Mouse (Mus musculus): ENCODE data around the gene Tmem176a. TPM values are rescaled to one million over a fixed set of nuclear protein-coding genes. Genes with fewer than 3 reads are reported as not detected.

Tmem176a gene
- total and polyA plus RNA-seq, 3 experiments = not detected

- no peak for ATAC-seq (ENCODE audit: extremely low read depth, insufficient number of reproducible peaks, low FRiP score, poor library complexity, severe bottlenecking)
- DNase-seq (ENCODE audit: low spot score) = no peak
- Histone ChIP-seq H3K36me3 (replicated peaks) (no peaks in the 10 kb centered on the region), H3K9me3 (replicated peaks) (no peaks in the 10 kb centered on the region), H3K27me3 (ENCODE audit: insufficient read depth, low read length) (peaks cover 7% of the 10 kb centered on the region; the same call in 1 of the 2 replicates), H3K4me3 (ENCODE audit: low read depth, low read length) (no peak overlapping the region), H3K4me1 (ENCODE audit: insufficient read depth, low read depth, low read length) (no peaks in the 10 kb centered on the region)
- TF ChIP-seq TAL1 (conservative IDR thresholded peaks at IDR 0.05; ENCODE audit: low read depth, low read length) (no peak), GATA1 (IDR thresholded peaks at IDR 0.05; ENCODE audit: borderline replicate concordance, low read length) (no peak), CTCF (IDR thresholded peaks at IDR 0.05; ENCODE audit: low read depth, low read length) (no peak), GATA2 (IDR thresholded peaks at IDR 0.05; ENCODE audit: borderline replicate concordance, low read depth, low read length) (no peak), POLR2AphosphoS5 (IDR thresholded peaks at IDR 0.05; ENCODE audit: insufficient replicate concordance, low read depth, low read length) (no peak)
Observed at GRCm38 (mm10) chr6:48845086-48845485, 4.4 kb downstream of the Tmem176a start.

GRCm38 (mm10) chr6:48851820-48852491, 11.2 kb downstream of the Tmem176a start:
- no peak for DNase-seq (ENCODE audit: low spot score)
- no peak for ATAC-seq (ENCODE audit: extremely low read depth, insufficient number of reproducible peaks, low FRiP score, poor library complexity, severe bottlenecking)

GRCm38 (mm10) chr6:48854155-48854554, 13.4 kb downstream of the Tmem176a start:
- H3K9me3 ChIP-seq (replicated peaks) = no peaks in the 10 kb centered on the region
- H3K27me3 ChIP-seq (ENCODE audit: insufficient read depth, low read length) = no peaks in the 10 kb centered on the region
- ATAC-seq (ENCODE audit: extremely low read depth, insufficient number of reproducible peaks, low FRiP score, poor library complexity, severe bottlenecking) (no peak), DNase-seq (ENCODE audit: low spot score) (no peak)
- H3K4me3 ChIP-seq (ENCODE audit: low read depth, low read length) = no peak overlapping the region
- no peaks in the 10 kb centered on the region for H3K36me3 ChIP-seq (replicated peaks)
- TF ChIP-seq GATA2 (IDR thresholded peaks at IDR 0.05; ENCODE audit: borderline replicate concordance, low read depth, low read length) (no peak), TAL1 (conservative IDR thresholded peaks at IDR 0.05; ENCODE audit: low read depth, low read length) (no peak), GATA1 (IDR thresholded peaks at IDR 0.05; ENCODE audit: borderline replicate concordance, low read length) (no peak), CTCF (IDR thresholded peaks at IDR 0.05; ENCODE audit: low read depth, low read length) (no peak), POLR2AphosphoS5 (IDR thresholded peaks at IDR 0.05; ENCODE audit: insufficient replicate concordance, low read depth, low read length) (no peak)
- H3K4me1 ChIP-seq (ENCODE audit: insufficient read depth, low read depth, low read length) = no peaks in the 10 kb centered on the region

More at GRCm38 (mm10) chr6:48851820-48852491, 11.2 kb downstream of the Tmem176a start:
- no peak overlapping the region for H3K4me3 ChIP-seq (ENCODE audit: low read depth, low read length)
- TF ChIP-seq GATA1 (IDR thresholded peaks at IDR 0.05; ENCODE audit: borderline replicate concordance, low read length) (no peak), POLR2AphosphoS5 (IDR thresholded peaks at IDR 0.05; ENCODE audit: insufficient replicate concordance, low read depth, low read length) (no peak), TAL1 (conservative IDR thresholded peaks at IDR 0.05; ENCODE audit: low read depth, low read length) (no peak), CTCF (IDR thresholded peaks at IDR 0.05; ENCODE audit: low read depth, low read length) (no peak), GATA2 (IDR thresholded peaks at IDR 0.05; ENCODE audit: borderline replicate concordance, low read depth, low read length) (no peak)
- no peaks in the 10 kb centered on the region for H3K4me1 ChIP-seq (ENCODE audit: insufficient read depth, low read depth, low read length)
- H3K9me3 ChIP-seq (replicated peaks) = no peaks in the 10 kb centered on the region
- H3K36me3 ChIP-seq (replicated peaks) = no peaks in the 10 kb centered on the region
- H3K27me3 ChIP-seq (ENCODE audit: insufficient read depth, low read length) = no peaks in the 10 kb centered on the region

GRCm38 (mm10) chr6:48857613-48858302, 17.0 kb downstream of the Tmem176a start:
- Histone ChIP-seq H3K4me1 (ENCODE audit: insufficient read depth, low read depth, low read length) (no peaks in the 10 kb centered on the region), H3K4me3 (ENCODE audit: low read depth, low read length) (no peak overlapping the region), H3K27me3 (ENCODE audit: insufficient read depth, low read length) (no peaks in the 10 kb centered on the region), H3K36me3 (replicated peaks) (no peaks in the 10 kb centered on the region), H3K9me3 (replicated peaks) (no peaks in the 10 kb centered on the region)
- no peak for DNase-seq (ENCODE audit: low spot score)
- no peak for TF ChIP-seq POLR2AphosphoS5 (IDR thresholded peaks at IDR 0.05; ENCODE audit: insufficient replicate concordance, low read depth, low read length)
- TF ChIP-seq TAL1 (conservative IDR thresholded peaks at IDR 0.05; ENCODE audit: low read depth, low read length) = no peak
- no peak for TF ChIP-seq GATA2 (IDR thresholded peaks at IDR 0.05; ENCODE audit: borderline replicate concordance, low read depth, low read length)
- TF ChIP-seq GATA1 (IDR thresholded peaks at IDR 0.05; ENCODE audit: borderline replicate concordance, low read length) = no peak
- TF ChIP-seq CTCF (IDR thresholded peaks at IDR 0.05; ENCODE audit: low read depth, low read length) = no peak
- no peak for ATAC-seq (ENCODE audit: extremely low read depth, insufficient number of reproducible peaks, low FRiP score, poor library complexity, severe bottlenecking)

- H3K4me1 ChIP-seq (ENCODE audit: insufficient read depth, low read depth, low read length) = no peaks in the 10 kb centered on the region
- TF ChIP-seq CTCF (IDR thresholded peaks at IDR 0.05; ENCODE audit: low read depth, low read length) (no peak; the same call in 1 of the 2 replicates), GATA1 (IDR thresholded peaks at IDR 0.05; ENCODE audit: borderline replicate concordance, low read length) (no peak), TAL1 (conservative IDR thresholded peaks at IDR 0.05; ENCODE audit: low read depth, low read length) (no peak), GATA2 (IDR thresholded peaks at IDR 0.05; ENCODE audit: borderline replicate concordance, low read depth, low read length) (no peak), POLR2AphosphoS5 (IDR thresholded peaks at IDR 0.05; ENCODE audit: insufficient replicate concordance, low read depth, low read length) (no peak)
- H3K36me3 ChIP-seq (replicated peaks) = no peaks in the 10 kb centered on the region
- no peak overlapping the region for H3K4me3 ChIP-seq (ENCODE audit: low read depth, low read length)
- no peaks in the 10 kb centered on the region for H3K27me3 ChIP-seq (ENCODE audit: insufficient read depth, low read length)
- DNase-seq (ENCODE audit: low spot score) (no peak), ATAC-seq (ENCODE audit: extremely low read depth, insufficient number of reproducible peaks, low FRiP score, poor library complexity, severe bottlenecking) (no peak)
- H3K9me3 ChIP-seq (replicated peaks) = no peaks in the 10 kb centered on the region
Observed at GRCm38 (mm10) chr6:48860130-48860815, 19.6 kb downstream of the Tmem176a start.

- ATAC-seq (ENCODE audit: extremely low read depth, insufficient number of reproducible peaks, low FRiP score, poor library complexity, severe bottlenecking) (no peak), DNase-seq (ENCODE audit: low spot score) (no peak)
- Histone ChIP-seq H3K4me1 (ENCODE audit: insufficient read depth, low read depth, low read length) (no peaks in the 10 kb centered on the region), H3K4me3 (ENCODE audit: low read depth, low read length) (no peak overlapping the region), H3K27me3 (ENCODE audit: insufficient read depth, low read length) (no peaks in the 10 kb centered on the region), H3K36me3 (replicated peaks) (no peaks in the 10 kb centered on the region), H3K9me3 (replicated peaks) (no peaks in the 10 kb centered on the region)
- TF ChIP-seq GATA2 (IDR thresholded peaks at IDR 0.05; ENCODE audit: borderline replicate concordance, low read depth, low read length) = no peak
- no peak for TF ChIP-seq GATA1 (IDR thresholded peaks at IDR 0.05; ENCODE audit: borderline replicate concordance, low read length)
- no peak for TF ChIP-seq CTCF (IDR thresholded peaks at IDR 0.05; ENCODE audit: low read depth, low read length)
- no peak for TF ChIP-seq POLR2AphosphoS5 (IDR thresholded peaks at IDR 0.05; ENCODE audit: insufficient replicate concordance, low read depth, low read length)
- TF ChIP-seq TAL1 (conservative IDR thresholded peaks at IDR 0.05; ENCODE audit: low read depth, low read length) = no peak
Observed at GRCm38 (mm10) chr6:48860851-48861250, 20.1 kb downstream of the Tmem176a start.

All from G1E (cell line).